Mouse (Mus musculus) pancreas, adult 10 weeks (tissue): ENCODE data around the gene Nfe2l1. TPM values are rescaled to one million over a fixed set of nuclear protein-coding genes. Genes with fewer than 3 reads are reported as not detected.

Experiments used
- polyA plus RNA-seq: library from polyadenylated mRNA; stranded (reverse); fragments of 350-450 nt; fragmentation: Illumina TruSeq; extraction: RNeasy Lipid Tissue Mini Kit (QIAGEN cat#74804); gene quantifications from one replicate; pipeline ENCODE4 v1.2.3, GENCODE M21; 2015; ENCODE audit warnings: low read depth, low replicate concordance; ENCODE audit not compliant: insufficient read depth

Gene Nfe2l1
- polyA plus RNA-seq, result 32.6 TPM

DNA sequence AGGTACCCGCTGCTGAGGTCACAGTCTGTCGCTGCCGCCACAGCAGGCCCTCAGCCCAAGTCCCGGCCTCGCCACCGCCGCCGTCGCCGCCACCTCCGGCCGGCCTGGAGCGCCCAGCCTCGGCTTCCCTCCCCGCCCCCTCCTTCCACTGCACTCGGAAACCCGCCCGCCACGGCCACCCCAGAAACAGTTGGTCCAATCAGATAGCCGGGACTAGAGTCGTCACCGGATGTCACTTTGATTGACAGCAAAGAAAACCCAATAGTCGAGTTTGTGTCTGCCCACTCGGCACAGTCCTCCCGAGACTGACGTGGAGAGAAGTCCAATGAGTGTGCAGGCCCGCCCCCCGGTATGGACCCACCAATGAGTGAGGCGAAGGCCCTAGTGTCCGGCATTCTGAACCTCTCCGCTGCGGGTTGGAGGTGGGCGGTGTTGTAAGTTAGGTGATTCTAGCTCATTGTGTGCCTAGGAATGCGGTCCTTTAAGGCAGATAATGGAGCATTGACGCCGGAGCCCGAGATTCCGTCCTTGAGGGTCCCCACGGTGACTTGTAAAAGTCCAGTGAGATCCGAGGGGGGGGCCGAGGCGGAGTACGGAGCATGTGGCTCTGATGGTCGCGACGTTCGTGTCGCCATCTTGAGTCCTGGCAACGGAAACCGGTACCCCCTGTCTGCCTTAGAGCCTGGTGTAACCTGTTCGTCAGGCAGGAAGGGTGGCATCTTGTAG lies at the start of gene Nfe2l1:
Nfe2l1 (minus strand) TSS at position 156 of the 726 bp plus-strand sequence.

DNA sequence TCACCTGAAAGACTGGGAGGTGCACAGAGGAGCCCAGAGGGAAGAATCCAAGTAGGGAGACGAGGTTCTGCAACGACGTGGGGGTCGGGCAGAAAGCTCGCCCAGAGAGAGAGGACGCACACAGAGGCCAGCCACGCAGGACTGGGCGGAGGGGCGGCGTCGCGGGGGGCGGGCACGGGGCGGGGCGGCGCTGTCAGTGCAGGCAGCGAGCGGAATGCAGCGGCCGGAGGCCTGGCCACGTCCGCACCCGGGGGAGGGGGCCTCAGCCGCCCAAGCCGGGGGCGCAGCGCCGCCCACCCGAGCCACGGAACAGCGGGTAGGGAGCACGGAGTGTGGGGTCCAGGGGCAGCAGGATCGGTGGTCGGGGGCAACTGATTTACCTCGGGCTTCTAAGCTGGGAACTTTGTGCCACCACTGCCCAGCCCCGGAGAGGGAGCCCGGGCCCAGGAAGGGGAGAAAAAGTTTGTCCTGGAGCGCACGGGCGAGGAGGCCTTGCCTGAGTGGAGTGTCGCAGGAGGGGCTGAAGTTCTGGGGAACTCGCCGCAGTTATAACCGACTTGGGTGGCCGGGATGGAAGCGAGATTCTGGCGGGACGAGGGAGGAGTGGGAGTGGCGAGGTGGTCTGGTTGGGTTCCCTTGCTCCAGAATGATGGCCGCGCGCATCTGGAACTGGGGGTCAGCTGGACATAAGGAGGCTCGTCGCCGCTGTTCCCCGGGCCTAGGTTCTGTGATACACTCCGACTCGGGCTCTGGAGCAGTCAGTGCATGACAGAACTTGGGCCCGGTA lies 20.1 kb upstream of the Nfe2l1 start, which contains the start of gene Copz2:
Copz2 (plus strand) TSS at position 190 of the 787 bp plus-strand sequence.

DNA sequence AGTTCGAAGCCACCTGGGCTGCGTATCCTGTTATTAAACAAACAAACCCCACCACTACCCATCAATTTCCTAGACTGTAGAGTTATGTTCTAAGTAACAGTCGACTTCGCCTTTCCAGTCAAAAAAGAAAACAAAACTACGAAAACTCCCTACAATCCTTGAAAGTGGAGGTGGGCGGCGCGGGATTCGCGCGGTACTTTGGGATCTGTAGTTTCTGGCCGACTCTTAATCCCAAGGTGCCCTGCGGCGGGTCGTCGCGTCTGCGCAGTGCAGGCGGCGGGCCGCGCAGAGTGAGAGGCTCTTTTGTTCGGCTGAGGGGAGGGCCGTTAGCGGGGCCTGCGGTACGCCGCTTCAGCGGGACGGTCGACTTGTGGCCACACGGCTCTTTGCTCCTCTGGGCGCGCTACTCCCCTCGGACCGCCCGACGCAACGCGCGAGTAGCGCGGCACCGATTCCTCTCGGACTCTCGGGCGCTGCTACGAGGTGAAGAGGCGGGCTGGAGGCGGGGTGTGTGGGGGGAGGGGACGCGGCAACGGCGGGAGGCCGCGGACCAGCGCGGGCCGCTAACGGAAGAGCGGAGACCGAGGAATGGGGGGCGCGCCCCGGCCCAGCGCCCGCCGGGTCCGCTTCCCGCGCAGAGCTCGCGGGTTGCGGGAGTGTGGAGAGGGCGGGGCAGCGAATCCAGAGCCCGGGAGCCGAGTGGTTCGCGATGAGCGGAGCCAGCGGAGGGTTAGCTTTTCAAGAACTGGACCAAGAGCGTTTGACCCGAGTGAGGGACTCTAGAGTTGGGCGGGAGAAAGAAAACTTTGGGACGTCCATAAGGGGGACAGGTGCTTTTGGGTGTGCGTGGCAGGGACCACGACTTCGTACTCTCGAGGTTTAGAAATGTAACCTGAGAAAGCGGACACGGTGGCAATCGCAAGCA lies 40.6 kb downstream of the Nfe2l1 start, which contains the start of gene Cbx1:
Cbx1 (plus strand) TSS at position 257 of the 925 bp plus-strand sequence.

DNA sequence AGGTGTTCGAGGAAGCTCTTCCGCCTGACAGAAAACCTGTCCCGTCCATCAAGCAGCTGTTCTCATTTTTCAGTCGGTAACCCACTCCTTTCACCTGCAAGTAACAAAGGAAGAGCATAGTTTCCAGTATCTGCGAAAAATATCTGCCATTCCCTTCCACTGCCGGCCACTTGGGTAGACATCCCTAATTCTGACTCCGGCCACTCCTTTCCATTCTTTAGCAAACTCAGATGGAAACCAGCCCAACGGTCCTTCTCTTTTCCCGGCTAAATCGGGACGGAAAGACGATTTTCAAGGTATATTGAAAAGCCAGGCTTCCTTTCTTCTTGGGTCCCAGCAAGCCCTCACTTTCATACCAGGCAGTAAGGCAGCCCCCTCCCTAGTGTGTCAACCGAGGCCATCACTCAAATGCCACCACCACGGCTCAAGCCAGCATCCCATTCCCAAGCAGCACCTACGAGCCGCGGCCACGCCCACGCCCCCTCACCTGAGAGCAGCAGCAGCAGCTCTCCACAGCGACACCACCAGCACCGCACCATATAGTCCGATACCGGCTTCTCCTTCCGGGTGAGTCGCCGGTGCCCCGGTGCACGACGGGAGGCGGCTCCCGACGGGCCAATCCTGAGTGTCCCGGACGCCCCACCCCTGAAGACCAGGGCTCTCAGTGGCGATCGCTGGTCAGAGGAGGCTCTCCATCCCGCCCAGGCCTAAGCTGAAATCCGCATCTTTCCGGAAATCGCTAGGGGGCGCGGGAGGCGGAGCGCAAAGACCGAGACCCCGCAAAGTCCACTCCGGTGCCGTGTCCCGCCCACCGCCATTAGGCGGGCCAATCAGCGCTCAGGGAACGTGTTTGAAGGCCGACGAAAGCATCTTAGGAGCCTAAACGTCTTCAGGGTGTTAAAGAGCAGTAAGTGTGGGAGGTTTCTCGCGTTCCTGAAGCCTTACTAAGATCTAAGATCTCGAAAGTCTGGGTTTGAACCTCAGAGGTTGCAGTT lies 52.5 kb downstream of the Nfe2l1 start, which contains the start of gene Snx11:
Snx11 (minus strand) TSS at position 592 of the 995 bp plus-strand sequence.

Other genes with a start within 250 kb of the Nfe2l1 start
- gene Snx11, start 52.4 kb downstream of the Nfe2l1 start, polyA plus RNA-seq, result 7.6 TPM
- gene Cbx1, start 40.8 kb downstream of the Nfe2l1 start, polyA plus RNA-seq, result 10.8 TPM
- 123 TPM for gene Copz2, start 19.9 kb upstream of the Nfe2l1 start, polyA plus RNA-seq
- gene Cdk5rap3, start 86.5 kb upstream of the Nfe2l1 start, polyA plus RNA-seq, result 40.0 TPM
- 36.3 TPM for gene Prr15l, start 98.1 kb upstream of the Nfe2l1 start, polyA plus RNA-seq
- gene Pnpo, start 114.0 kb upstream of the Nfe2l1 start, polyA plus RNA-seq, result 8.0 TPM
- 3.1 TPM for gene Sp2, start 153.0 kb upstream of the Nfe2l1 start, polyA plus RNA-seq
- gene Sp6, start 183.4 kb upstream of the Nfe2l1 start, polyA plus RNA-seq, result 0.30 TPM
- gene Scrn2, start 200.0 kb upstream of the Nfe2l1 start, polyA plus RNA-seq, result 4.0 TPM
- not detected for gene Lrrc46, start 211.4 kb upstream of the Nfe2l1 start, polyA plus RNA-seq
- 12.3 TPM for gene Mrpl10, start 211.6 kb upstream of the Nfe2l1 start, polyA plus RNA-seq
- gene Osbpl7, start 220.7 kb upstream of the Nfe2l1 start, polyA plus RNA-seq, result 3.8 TPM